Mouse (Mus musculus) frontal cortex, postnatal 36 days (tissue): ENCODE measurements around the gene Lrrc1.

ENCODE experiments used
- DNase-seq, 2 experiments: peaks; one replicate each; pipeline ENCODE4 v3.0.0; 2022; ENCODE audit warnings: low spot score in 2 of 2

Gene Lrrc1

DNA sequence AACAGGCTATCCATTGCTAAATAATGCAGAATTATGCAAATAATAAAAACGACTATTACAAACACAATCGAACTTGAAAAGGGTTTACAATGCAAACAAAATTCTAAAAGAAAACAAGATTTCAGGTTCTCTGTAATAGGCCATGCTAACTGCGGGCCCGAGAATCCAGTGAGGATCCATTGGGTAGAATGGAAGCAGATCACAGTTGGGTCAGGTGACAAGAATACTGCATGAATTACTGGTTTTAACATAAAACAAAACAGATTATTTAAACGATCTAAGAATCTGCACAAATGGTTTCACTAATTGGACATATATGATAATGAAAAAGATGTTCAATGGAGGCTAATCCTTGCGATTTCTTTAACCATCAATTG lies 42.5 kb downstream of the Lrrc1 start:
- DNase-seq: no peak

GRCm38 (mm10) chr9:77499084-77499483 lies 45.6 kb downstream of the Lrrc1 start:
- no peak for DNase-seq

- DNase-seq: no peak
Observed at GRCm38 (mm10) chr9:77498406-77498805, 46.3 kb downstream of the Lrrc1 start.

DNA sequence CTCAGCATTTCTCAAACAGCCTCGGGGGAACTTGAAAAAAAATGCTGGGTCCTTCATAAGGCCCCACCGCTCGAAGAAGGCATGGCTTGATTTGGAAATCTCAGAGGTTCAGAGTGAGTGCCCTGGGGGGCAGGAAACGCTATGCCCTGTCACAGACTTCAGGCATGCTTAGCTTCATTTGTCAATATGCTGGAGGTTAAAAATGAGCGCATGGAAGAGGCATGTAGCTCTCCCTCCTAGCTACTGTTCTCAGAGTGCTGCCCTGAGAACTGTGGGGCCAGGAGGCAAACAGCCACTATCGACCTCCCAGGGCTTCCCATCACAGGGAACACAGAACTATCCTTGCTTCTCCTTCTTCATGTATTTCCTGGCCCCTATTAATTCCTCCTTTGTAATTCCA lies 47.5 kb downstream of the Lrrc1 start:
- DNase-seq: no peak

DNA sequence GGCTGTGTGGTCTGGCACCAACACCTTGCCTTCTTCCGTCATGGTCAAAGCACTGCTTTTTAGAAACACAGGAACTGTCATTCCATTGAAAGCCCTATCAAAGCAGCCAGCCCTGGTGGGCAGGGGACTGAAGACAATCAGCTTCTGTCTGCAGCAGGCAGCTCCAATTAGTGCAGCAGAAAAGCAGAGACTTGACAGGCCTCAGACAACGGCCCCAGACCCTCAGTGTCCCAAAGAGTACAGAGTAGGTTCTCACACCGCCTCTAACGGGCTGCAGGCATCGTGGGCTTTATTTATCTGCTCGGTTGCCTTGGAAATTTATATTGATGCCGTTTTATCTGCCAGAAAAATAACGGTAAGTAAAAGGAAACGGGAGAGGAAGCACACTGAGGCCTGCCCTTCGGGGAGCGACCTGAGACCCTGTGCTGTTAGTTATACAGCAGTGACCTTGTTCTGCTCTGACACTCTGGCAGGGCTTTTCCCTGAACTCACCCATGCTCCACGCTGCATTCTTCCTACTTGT lies 48.1 kb downstream of the Lrrc1 start:
- DNase-seq: no peak

DNA sequence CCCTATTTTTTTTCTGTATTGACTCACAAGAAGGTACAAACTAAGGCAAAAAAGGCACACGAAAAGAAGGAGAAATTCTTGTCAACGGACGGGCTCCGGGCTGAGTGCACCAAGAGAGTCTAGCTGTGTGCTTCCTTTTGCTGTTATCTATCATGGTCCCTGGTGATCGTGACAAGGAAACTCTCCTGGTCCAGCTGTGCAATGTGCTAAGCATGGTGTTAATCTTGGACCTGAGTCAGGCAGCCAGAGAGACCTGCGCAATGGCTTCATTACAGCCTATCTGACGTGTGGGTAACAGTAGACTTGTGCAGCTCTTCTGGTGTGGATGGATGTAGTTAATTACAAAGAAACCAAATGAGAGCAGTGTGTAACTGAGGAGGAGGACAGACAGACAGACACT lies 50.4 kb downstream of the Lrrc1 start:
- DNase-seq: no peak

- no peak for DNase-seq
Observed at GRCm38 (mm10) chr9:77488611-77489010, 56.1 kb downstream of the Lrrc1 start.

- DNase-seq: no peak
Observed at GRCm38 (mm10) chr9:77487427-77487826, 57.2 kb downstream of the Lrrc1 start.

DNA sequence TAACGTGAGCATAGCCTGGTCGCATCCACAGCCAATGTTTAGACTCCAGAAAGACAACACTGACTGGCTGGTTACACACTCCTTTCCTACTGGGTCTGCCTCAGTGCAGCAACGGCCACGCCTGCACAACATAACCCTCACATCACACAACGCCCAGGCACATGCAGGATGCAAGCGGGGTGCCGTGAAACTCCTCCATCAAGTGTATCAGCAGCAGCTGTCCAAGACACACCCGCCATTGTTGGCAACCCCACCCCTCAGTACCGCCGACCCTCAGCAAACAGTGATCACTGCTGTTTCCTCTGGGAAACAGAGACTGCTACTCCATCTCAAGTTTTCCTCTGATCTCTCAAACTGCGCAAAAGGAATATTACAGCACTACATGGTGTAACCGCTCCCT lies 58.8 kb downstream of the Lrrc1 start:
- DNase-seq: no peak

- no peak for DNase-seq
Observed at GRCm38 (mm10) chr9:77484751-77485150, 59.9 kb downstream of the Lrrc1 start.

DNA sequence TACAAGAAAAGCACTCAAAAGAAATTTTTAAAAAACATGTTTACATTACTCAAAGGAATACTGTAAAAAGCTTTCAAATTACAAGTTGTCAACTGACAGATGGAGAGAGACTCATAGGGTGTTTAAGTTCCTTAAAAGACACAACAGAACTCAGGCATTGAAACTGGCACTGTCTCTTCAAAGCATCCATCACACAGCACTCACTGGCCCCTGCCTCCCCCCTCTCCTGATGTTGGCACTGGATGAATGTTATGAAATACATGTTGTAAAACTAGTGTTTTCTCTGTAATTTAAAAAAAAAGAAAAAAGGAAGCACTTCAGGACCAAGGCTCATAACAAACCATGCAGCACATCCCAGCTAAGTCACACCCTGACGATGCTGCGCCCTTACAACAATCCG lies 61.1 kb downstream of the Lrrc1 start:
- DNase-seq: no peak

GRCm38 (mm10) chr9:77482281-77482680 lies 62.4 kb downstream of the Lrrc1 start:
- no peak for DNase-seq

GRCm38 (mm10) chr9:77481380-77481779 lies 63.3 kb downstream of the Lrrc1 start:
- DNase-seq: no peak

- peak; percentile 36 to 49 for DNase-seq
Observed at GRCm38 (mm10) chr9:77480574-77481319, 63.9 kb downstream of the Lrrc1 start.

- no peak for DNase-seq
Observed at GRCm38 (mm10) chr9:77480001-77480400, 64.7 kb downstream of the Lrrc1 start.

- DNase-seq: no peak
Observed at GRCm38 (mm10) chr9:77478166-77478920, 66.3 kb downstream of the Lrrc1 start.

GRCm38 (mm10) chr9:77474535-77474934 lies 70.1 kb downstream of the Lrrc1 start:
- no peak for DNase-seq

- no peak for DNase-seq
Observed at GRCm38 (mm10) chr9:77472557-77472956, 72.1 kb downstream of the Lrrc1 start.

DNA sequence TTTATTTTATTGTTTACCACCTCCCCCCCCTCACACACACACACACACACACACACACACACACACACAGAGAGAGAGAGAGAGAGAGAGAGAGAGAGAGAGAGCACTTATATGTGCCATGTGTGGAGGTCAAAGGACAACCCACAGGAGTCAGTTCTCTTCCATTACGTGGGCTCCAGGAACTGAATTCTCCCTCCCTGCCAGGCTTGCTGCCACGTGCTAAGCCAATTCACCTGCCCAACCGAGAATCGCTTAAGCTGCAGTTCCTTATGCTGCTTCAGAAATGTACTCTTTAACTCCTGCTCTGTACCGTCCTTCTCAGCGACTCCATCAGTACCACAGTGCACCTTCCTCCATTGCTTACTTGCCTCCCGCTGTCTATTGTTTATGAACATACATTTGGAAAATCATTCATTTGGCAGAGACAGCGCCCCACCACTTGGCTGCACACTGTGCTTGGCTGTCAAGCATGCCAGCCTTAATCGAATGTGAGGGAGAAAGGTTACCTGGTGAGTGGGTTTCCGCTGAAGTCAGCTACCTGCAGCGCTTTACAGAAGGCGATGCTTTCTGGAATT lies 72.9 kb downstream of the Lrrc1 start:
- DNase-seq: no peak

DNA sequence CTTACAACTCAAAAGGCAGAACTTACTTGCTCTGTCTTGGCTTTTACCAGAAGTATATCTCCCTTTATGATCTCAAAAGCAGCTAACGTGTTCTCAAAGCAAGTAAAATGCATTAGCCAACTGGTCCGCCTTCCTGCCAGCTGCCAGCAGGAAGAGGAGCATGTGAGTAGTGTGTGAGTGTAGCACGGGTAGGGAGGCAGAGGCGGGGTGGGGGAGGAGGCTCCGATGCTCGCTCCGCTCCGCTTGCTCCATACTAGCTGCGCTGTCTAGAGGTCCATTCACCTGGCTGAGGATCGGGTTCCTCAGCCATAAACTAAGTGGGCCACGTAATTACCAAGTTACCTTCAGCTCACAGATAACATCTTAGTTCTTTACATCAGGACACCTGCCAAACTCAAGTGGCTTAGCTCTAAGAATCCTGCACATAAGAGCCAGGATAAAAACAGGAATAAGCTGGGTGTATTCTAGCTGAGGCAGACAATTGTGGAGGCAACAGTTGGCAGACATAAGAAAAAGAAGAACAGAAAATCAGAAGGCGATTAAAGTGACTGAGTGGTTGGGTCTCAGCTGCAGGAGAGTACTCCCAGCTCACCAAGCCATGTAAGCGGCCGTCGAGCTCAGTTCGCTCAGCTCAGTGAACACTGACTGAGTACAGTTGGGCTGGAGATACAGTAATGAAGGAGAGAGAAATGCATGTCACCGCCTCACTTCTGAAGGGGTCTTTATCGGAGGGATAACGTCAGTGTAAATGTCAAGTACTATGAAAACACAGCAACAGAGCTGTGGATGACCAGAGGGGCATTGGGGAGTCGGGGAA lies 74.7 kb downstream of the Lrrc1 start:
- peak; percentile 58 to 76 for DNase-seq

DNA sequence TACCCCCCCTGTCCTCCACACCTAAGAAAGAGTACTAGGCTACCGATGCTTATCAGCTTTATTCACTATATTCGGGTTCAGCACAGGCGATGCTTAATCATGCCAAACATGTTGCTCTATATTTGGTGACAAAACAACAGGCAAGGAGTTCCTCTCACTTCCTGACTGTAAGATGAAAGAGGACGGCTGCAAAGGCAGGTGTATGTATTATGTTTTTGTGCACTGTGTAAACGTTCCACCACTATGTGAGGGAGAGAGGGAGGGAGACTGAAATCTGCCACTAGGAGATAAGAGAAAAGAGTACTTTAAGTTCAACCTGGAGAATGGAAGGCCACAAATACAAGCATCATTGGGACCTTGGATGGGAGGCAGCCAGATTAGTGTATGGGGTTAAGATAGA lies 77.7 kb downstream of the Lrrc1 start:
- no peak for DNase-seq

DNA sequence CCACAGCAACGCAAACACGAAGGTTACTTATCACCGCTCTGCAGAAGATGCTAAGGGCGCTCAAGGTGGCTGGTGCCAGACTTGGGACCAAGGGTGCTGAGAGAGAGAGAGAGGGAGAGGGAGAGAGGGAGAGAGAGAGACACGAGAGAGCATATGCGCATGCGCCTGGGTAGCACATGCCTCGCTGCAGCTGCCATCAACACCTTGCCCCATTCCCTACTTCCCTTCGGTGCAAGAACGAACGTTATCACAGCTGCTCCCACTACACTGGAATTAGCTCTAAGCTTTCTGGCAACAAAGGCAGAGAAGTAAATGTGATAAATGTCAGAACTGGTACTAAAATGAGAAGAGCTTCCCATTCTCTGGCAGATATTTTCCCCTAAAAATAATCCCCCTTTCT lies 79.3 kb downstream of the Lrrc1 start:
- no peak for DNase-seq
